Comparison of ENCODE assay signal across 7 mouse cellular contexts in genomic region chr14:56885986-56886593, GRCm38 (mm10). TPM values are rescaled to one million over a fixed set of nuclear protein-coding genes. Genes with fewer than 3 reads are reported as not detected.
A peak's percentile ranks its signal among the peaks of the same experiment; 100 is the strongest.
DNase-seq lines count a peak whose midpoint lies in the region; ATAC-seq and TF ChIP-seq lines count a peak whose summit lies in the region.
"Not testable (repeated sequence)": the region's sequence is repeated elsewhere in the genome, so short reads cannot be mapped to it uniquely, and the experiment has no call there.

No protein-coding gene starts in this region.

- H3K9me3 ChIP-seq in embryonic facial prominence, embryonic 10.5 days; limb, embryonic 10.5 days (replicated peaks); midbrain, embryonic 13.5 days: not testable (repeated sequence)

- 1% methylated on average over 46 of the region's 69 CpGs for WGBS in embryonic facial prominence, embryonic 10.5 days
- WGBS in limb, embryonic 10.5 days, result under 1% methylated on average over 44 of the region's 69 CpGs
- under 1% methylated on average over 40 of the region's 69 CpGs for WGBS in midbrain, embryonic 13.5 days
- under 1% methylated on average over 26 of the region's 69 CpGs for WGBS in small intestine, adult 2 months

- not testable (repeated sequence) for H3K27me3 ChIP-seq in embryonic facial prominence, embryonic 10.5 days (replicated peaks; ENCODE audit: low read depth, poor library complexity, severe bottlenecking); limb, embryonic 10.5 days (ENCODE audit: low read depth, poor library complexity, severe bottlenecking); midbrain, embryonic 13.5 days; small intestine, adult 2 months (ENCODE audit: control insufficient read depth, insufficient read depth, low read length)

- peaks cover 30% of the 10 kb centered on the region for H3K36me3 ChIP-seq in embryonic facial prominence, embryonic 10.5 days (replicated peaks)
- peaks cover 29% of the 10 kb centered on the region for H3K36me3 ChIP-seq in limb, embryonic 10.5 days
- H3K36me3 ChIP-seq in midbrain, embryonic 13.5 days, result peaks cover 13% of the 10 kb centered on the region
- H3K36me3 ChIP-seq in small intestine, adult 2 months (ENCODE audit: control insufficient read depth, insufficient read depth, low read length), result not testable (repeated sequence)

- peak overlapping the region; percentile 95 for H3K27ac ChIP-seq in embryonic facial prominence, embryonic 10.5 days (replicated peaks)
- H3K27ac ChIP-seq in limb, embryonic 10.5 days, result peak overlapping the region; percentile 93
- H3K27ac ChIP-seq in midbrain, embryonic 13.5 days, result peak overlapping the region; percentile 94
- peak overlapping the region; percentile 93 for H3K27ac ChIP-seq in small intestine, adult 2 months (ENCODE audit: insufficient read depth, low read depth, low read length)

- TF ChIP-seq POLR2A in small intestine, adult 2 months (IDR thresholded peaks at IDR 0.05; ENCODE audit: low read depth, low read length), result peak; percentile 46

- H3K9ac ChIP-seq in midbrain, embryonic 13.5 days (replicated peaks), result peak overlapping the region; percentile 77

- peaks cover 13% of the 10 kb centered on the region for H3K4me1 ChIP-seq in embryonic facial prominence, embryonic 10.5 days
- peaks cover 16% of the 10 kb centered on the region for H3K4me1 ChIP-seq in limb, embryonic 10.5 days
- H3K4me1 ChIP-seq in midbrain, embryonic 13.5 days (replicated peaks), result peaks cover 26% of the 10 kb centered on the region
- H3K4me1 ChIP-seq in small intestine, adult 2 months (ENCODE audit: control insufficient read depth, insufficient read depth, insufficient read length, low read length), result not testable (repeated sequence)

- peak overlapping the region; percentile 60 for H3K4me2 ChIP-seq in midbrain, embryonic 13.5 days (replicated peaks)

- DNase-seq in adrenal gland, postnatal 14 days, result peak; percentile 93
- DNase-seq in embryonic facial prominence, embryonic 10.5 days (ENCODE audit: low spot score), result peak; percentile 94
- peak; percentile 87 for DNase-seq in kidney, adult 11 months
- peak; percentile 93 for DNase-seq in limb, embryonic 10.5 days (ENCODE audit: low spot score)

- peak; percentile 81 for ATAC-seq in granulocyte monocyte progenitor cell, adult 5-6 weeks (replicated peaks; ENCODE audit: poor library complexity, severe bottlenecking)
- ATAC-seq in midbrain, embryonic 13.5 days, result peak; percentile 97

- peak overlapping the region; percentile 67 for H3K4me3 ChIP-seq in embryonic facial prominence, embryonic 10.5 days
- H3K4me3 ChIP-seq in limb, embryonic 10.5 days, result peak overlapping the region; percentile 59
- peak overlapping the region; percentile 50 for H3K4me3 ChIP-seq in midbrain, embryonic 13.5 days (replicated peaks)
- H3K4me3 ChIP-seq in small intestine, adult 2 months (ENCODE audit: low read depth, low read length), result peak overlapping the region; percentile 100

- TF ChIP-seq CTCF in small intestine, adult 2 months (IDR thresholded peaks at IDR 0.05; ENCODE audit: extremely low read depth, insufficient read length, insufficient replicate concordance, low read depth, low read length), result not testable (repeated sequence)

RNA-seq across cellular contexts. Expression of gene Zmym2, which starts 0.4 kb away (rescaled TPM):
- 53.1 and 58.6 TPM in 2 replicates for total RNA-seq in adrenal gland, postnatal 14 days (2021)
- 67.5 and 67.7 TPM in 2 replicates for polyA plus RNA-seq in embryonic facial prominence, embryonic 10.5 days (2016; fragmentation: Nextera tagmentation; extraction: Ambion mirVana)
- total RNA-seq in granulocyte monocyte progenitor cell, adult 5-6 weeks (2014; fragmentation: Nextera tagmentation), result 58.6 and 64.5 TPM in 2 replicates
- total RNA-seq in granulocyte monocyte progenitor cell, adult 5-6 weeks (2017), result 31.7 and 33.8 TPM in 2 replicates
- polyA plus RNA-seq in limb, embryonic 10.5 days (2016; fragmentation: Nextera tagmentation; extraction: Ambion mirVana), result 49.9 and 66.7 TPM in 2 replicates
- polyA plus RNA-seq in midbrain, embryonic 13.5 days (2015; fragmentation: Nextera tagmentation; extraction: Ambion mirVana), result 84.8 and 85.8 TPM in 2 replicates
- polyA plus RNA-seq in small intestine, adult 2 months (2012; rRNA removed), result 0.57 and 1.6 TPM in 2 replicates

Comparison
In these comparisons a context has a peak if more than half of its experiments do, and no peak if none do; other contexts are left out.
1. Peak in every context shown above with its lines: DNase-seq, ATAC-seq, H3K4me3 ChIP-seq and H3K27ac ChIP-seq.
2. H3K4me3 ChIP-seq: peak in every context shown above with its lines; median percentile 100 in small intestine, adult 2 months; 67 in embryonic facial prominence, embryonic 10.5 days; 59 in limb, embryonic 10.5 days; 50 in midbrain, embryonic 13.5 days.
3. RNA of gene Zmym2, which starts 0.4 kb away (polyA plus RNA-seq): 84.8 to 85.8 TPM in midbrain, embryonic 13.5 days, 67.5 to 67.7 TPM in embryonic facial prominence, embryonic 10.5 days and 49.9 to 66.7 TPM in limb, embryonic 10.5 days; 0.57 to 1.6 TPM in small intestine, adult 2 months; every median in the first group is over 10 times any median in the second.